Mouse (Mus musculus) kidney, postnatal 14 days (tissue): Measurements from ENCODE around the gene Eif3f.

Experiments
- DNase-seq: peaks from one replicate; pipeline ENCODE4 v3.0.0; 2022; ENCODE audit warnings: mixed read lengths

Eif3f gene

GRCm38 (mm10) chr7:108972273-108972672 is 38.1 kb downstream of the Eif3f start:
- no peak for DNase-seq

- DNase-seq: no peak
These were observed 51.9 kb downstream of the Eif3f start for GRCm38 (mm10) chr7:108985934-108986708.

- no peak for DNase-seq
These were observed 57.0 kb downstream of the Eif3f start for GRCm38 (mm10) chr7:108991207-108991606.
